Mouse (Mus musculus) CH12.LX (cell line): ENCODE results near the gene Tmem164. TPM values are rescaled to one million over a fixed set of nuclear protein-coding genes. Genes with fewer than 3 reads are reported as not detected.

Experiments used
- DNase-seq: peaks from one replicate; pipeline ENCODE4 v3.0.0-alpha.2; 2013; ENCODE audit errors: extremely low read depth
- H3K27ac ChIP-seq: 2 replicates; pipeline ENCODE4 v1.5.1; 2012; ENCODE audit warnings: low read depth, mild to moderate bottlenecking, control low read depth, moderate library complexity; ENCODE audit not compliant: insufficient read depth
- H3K27me3 ChIP-seq: replicated peaks from 2 replicates; pipeline ENCODE3; 2012; ENCODE audit warnings: inconsistent platforms
- H3K36me3 ChIP-seq, 2 experiments: replicated peaks in 1 of 2; 2 replicates each; pipeline versions ENCODE3 to v1.6.1; 2012; ENCODE audit warnings: inconsistent platforms in 1 of 2, low read length in 1 of 2, mild to moderate bottlenecking in 1 of 2, mixed read lengths in 1 of 2, moderate library complexity in 1 of 2; ENCODE audit not compliant: control insufficient read depth in 1 of 2, insufficient read depth in 1 of 2
- H3K4me1 ChIP-seq, 2 experiments: 2 replicates each; pipeline ENCODE4 v1.6.1; 2012; ENCODE audit warnings: inconsistent platforms in 1 of 2, moderate library complexity in 1 of 2; ENCODE audit not compliant: insufficient read depth in 2 of 2, control insufficient read depth in 1 of 2
- H3K4me2 ChIP-seq: 2 replicates; pipeline ENCODE4 v1.6.1; 2012; ENCODE audit warnings: low read depth, mild to moderate bottlenecking, control low read depth; ENCODE audit not compliant: poor library complexity, insufficient read depth, severe bottlenecking
- H3K4me3 ChIP-seq, 3 experiments: fragments of 150-350 bp in 1 of 3; sonication (generic) in 1 of 3; replicated peaks in 1 of 3; 2 replicates each; pipeline versions ENCODE3 to v1.5.1; 2011 to 2012; ENCODE audit warnings: low read depth in 2 of 3, low read length in 2 of 3, mild to moderate bottlenecking in 2 of 3, moderate library complexity in 2 of 3, control low read depth in 1 of 3, improper control_type of control experiment in 1 of 3, inconsistent platforms in 1 of 3, mixed read lengths in 1 of 3; ENCODE audit not compliant: poor library complexity in 1 of 3
- H3K79me2 ChIP-seq: replicated peaks from 2 replicates; pipeline ENCODE4 v1.6.1; 2012; ENCODE audit warnings: mild to moderate bottlenecking, moderate library complexity; ENCODE audit not compliant: control insufficient read depth, poor library complexity, insufficient read depth, severe bottlenecking; ENCODE audit errors: extremely low read depth
- H3K9ac ChIP-seq: 2 replicates; pipeline ENCODE4 v1.6.1; 2012; ENCODE audit warnings: low read depth, mild to moderate bottlenecking, control low read depth, moderate library complexity; ENCODE audit not compliant: insufficient read depth
- H3K9me3 ChIP-seq: replicated peaks from 2 replicates; pipeline ENCODE3; 2012; ENCODE audit warnings: low read length, inconsistent platforms, mixed read lengths
- CTCF ChIP-seq, 2 experiments: IDR thresholded peaks in 1 of 2; conservative IDR thresholded peaks in 1 of 2; 2 replicates each; pipeline ENCODE4 v1.5.1; 2011 to 2012; ENCODE audit warnings: low read depth in 2 of 2, low read length in 2 of 2, improper control_type of control experiment in 1 of 2, inconsistent platforms in 1 of 2, mild to moderate bottlenecking in 1 of 2, moderate library complexity in 1 of 2
- ETS1 ChIP-seq: conservative IDR thresholded peaks from 2 replicates; pipeline ENCODE4 v1.6.1; 2012; ENCODE audit warnings: low read depth, mild to moderate bottlenecking, inconsistent platforms, low read length, improper control_type of control experiment, moderate library complexity
- IRF4 ChIP-seq: IDR thresholded peaks from 2 replicates; pipeline ENCODE4 v1.6.1; 2014; ENCODE audit warnings: low read depth, mild to moderate bottlenecking, inconsistent platforms, low read length, improper control_type of control experiment
- MAFK ChIP-seq: IDR thresholded peaks from 2 replicates; pipeline ENCODE4 v1.6.1; 2011; ENCODE audit warnings: low read length, improper control_type of control experiment; ENCODE audit not compliant: insufficient replicate concordance
- MAZ ChIP-seq: IDR thresholded peaks from 2 replicates; pipeline ENCODE4 v1.6.1; 2012; ENCODE audit warnings: low read depth, mild to moderate bottlenecking, inconsistent platforms, low read length, improper control_type of control experiment, moderate library complexity
- MXI1 ChIP-seq: IDR thresholded peaks from 2 replicates; pipeline ENCODE4 v1.6.1; 2011; ENCODE audit warnings: mild to moderate bottlenecking, low read depth, low read length, improper control_type of control experiment
- MYC ChIP-seq: IDR thresholded peaks from 2 replicates; pipeline ENCODE4 v1.6.1; 2011; ENCODE audit warnings: low read depth, mild to moderate bottlenecking, improper control_type of control experiment, low read length
- PAX5 ChIP-seq: IDR thresholded peaks from 2 replicates; pipeline ENCODE4 v1.6.1; 2012; ENCODE audit warnings: low read length, inconsistent platforms, mixed read lengths
- RAD21 ChIP-seq: IDR thresholded peaks from 2 replicates; pipeline ENCODE4 v1.6.1; 2011; ENCODE audit warnings: low read depth, mild to moderate bottlenecking, low read length, improper control_type of control experiment, moderate library complexity
- SIN3A ChIP-seq: IDR thresholded peaks from 2 replicates; pipeline ENCODE4 v1.6.1; 2012; ENCODE audit warnings: low read length, improper control_type of control experiment, inconsistent platforms
- SMC3 ChIP-seq: IDR thresholded peaks from 2 replicates; pipeline ENCODE4 v1.6.1; 2011; ENCODE audit warnings: low read depth, low read length, improper control_type of control experiment
- USF1 ChIP-seq: IDR thresholded peaks from 2 replicates; pipeline ENCODE4 v1.6.1; 2014; ENCODE audit warnings: low read depth, mild to moderate bottlenecking, inconsistent platforms, low read length, improper control_type of control experiment
- USF2 ChIP-seq: conservative IDR thresholded peaks from 2 replicates; pipeline ENCODE4 v1.6.1; 2011; ENCODE audit warnings: low read depth, low read length, improper control_type of control experiment
- ZC3H11A ChIP-seq: IDR thresholded peaks from 2 replicates; pipeline ENCODE4 v1.6.1; 2012; ENCODE audit warnings: low read depth, mild to moderate bottlenecking, inconsistent platforms, low read length, improper control_type of control experiment
- ZNF384 ChIP-seq: IDR thresholded peaks from 2 replicates; pipeline ENCODE4 v1.6.1; 2012; ENCODE audit warnings: low read depth, low read length, improper control_type of control experiment, inconsistent platforms
- dilution Hi-C: fragments of 300-500 bp; cut with MboI; formaldehyde crosslinking; loops from 2 replicates; pipeline ENCODE4 v1.14.3; 2020; ENCODE audit warnings: low sequenced_read_pairs; ENCODE audit not compliant: extremely low pct_unique_long_range_greater_than_20kb, extremely low pct_ligation_motif_present
- in situ Hi-C: fragments of 300-500 bp; cut with MboI; formaldehyde crosslinking; loops from 3 replicates; pipeline ENCODE4 v1.14.3; 2019; ENCODE audit warnings: low sequenced_read_pairs, low pct_ligation_motif_present, low pct_unique_long_range_greater_than_20kb, mixed read lengths
- polyA plus RNA-seq: library from polyadenylated mRNA; unstranded; fragments of >175 nt; gene quantifications from 2 replicates; pipeline ENCODE4 v1.2.1, GENCODE M21; 2012; ENCODE audit warnings: low read depth; ENCODE audit not compliant: insufficient read length
- total RNA-seq, 2 experiments: library from RNA; depleted of rRNA; stranded (reverse); fragments of 300-350 nt in 1 of 2; fragments of >200 nt in 1 of 2; gene quantifications; 2 replicates each; pipeline ENCODE4 v1.2.3; 2012 to 2014

The Tmem164 gene
- total and polyA plus RNA-seq, 3 experiments: 19.2 to 22.7 (median 21.5) TPM

GRCm38 (mm10) chrX:142829267-142829666 lies 148.1 kb downstream of the Tmem164 start:
- no peak overlapping the region for H3K27ac ChIP-seq
- no peak overlapping the region for H3K4me3 ChIP-seq
- TF ChIP-seq PAX5 (no peak), ZNF384 (peak; percentile 23; the same call in 1 of the 2 replicates)
- DNase-seq: no peak
- in situ Hi-C loops: no loop called here
- H3K79me2 ChIP-seq: no peaks in the 10 kb centered on the region
- no peak overlapping the region for H3K4me2 ChIP-seq
- H3K9ac ChIP-seq: no peak overlapping the region
- no peaks in the 10 kb centered on the region for H3K9me3 ChIP-seq
- no peaks in the 10 kb centered on the region for H3K27me3 ChIP-seq
- H3K4me1 ChIP-seq: peaks cover 0 to 12% of the 10 kb centered on the region in 2 experiments; a peak in 2 of 4 replicates
- H3K36me3 ChIP-seq: peaks cover 2 to 23% of the 10 kb centered on the region in 2 experiments
- dilution Hi-C loops: no loop called here

GRCm38 (mm10) chrX:142829866-142830470 lies 148.8 kb downstream of the Tmem164 start:
- no peak overlapping the region for H3K4me2 ChIP-seq
- TF ChIP-seq SMC3: no peak
- no peak for TF ChIP-seq USF1
- no peak for TF ChIP-seq RAD21
- TF ChIP-seq IRF4: no peak
- TF ChIP-seq CTCF (conservative IDR thresholded peaks at IDR 0.05 in 1 of 2, IDR thresholded peaks at IDR 0.05 in 1 of 2; ENCODE audit: low read depth in 2 of 2, low read length in 2 of 2): no peak
- TF ChIP-seq ZC3H11A: no peak
- no peak for TF ChIP-seq MAFK
- TF ChIP-seq PAX5: no peak
- no peak for TF ChIP-seq SIN3A
- TF ChIP-seq ETS1: no peak
- TF ChIP-seq, all 38 proteins: peak for 0
- in situ Hi-C loops: no loop called here
- peaks cover 0 to 18% of the 10 kb centered on the region in 2 experiments; a peak in 2 of 4 replicates for H3K4me1 ChIP-seq
- DNase-seq: no peak
- H3K4me3 ChIP-seq: no peak overlapping the region
- no peaks in the 10 kb centered on the region for H3K9me3 ChIP-seq
- no peaks in the 10 kb centered on the region for H3K27me3 ChIP-seq
- peaks cover 2 to 29% of the 10 kb centered on the region in 2 experiments for H3K36me3 ChIP-seq
- dilution Hi-C loops: no loop called here
- no peak overlapping the region for H3K27ac ChIP-seq
- H3K79me2 ChIP-seq: no peaks in the 10 kb centered on the region
- H3K9ac ChIP-seq: no peak overlapping the region

- dilution Hi-C loops (no loop called here), in situ Hi-C loops (no loop called here)
- TF ChIP-seq MYC (no peak), MAZ (no peak), MXI1 (no peak), USF2 (no peak)
- Histone ChIP-seq H3K27ac (no peak overlapping the region), H3K9ac (no peak overlapping the region), H3K27me3 (no peaks in the 10 kb centered on the region), H3K4me1 (peaks cover 0 to 19% of the 10 kb centered on the region in 2 experiments; a peak in 2 of 4 replicates), H3K4me2 (no peak overlapping the region), H3K36me3 (peaks cover 2 to 31% of the 10 kb centered on the region in 2 experiments), H3K79me2 (no peaks in the 10 kb centered on the region), H3K4me3 (no peak overlapping the region), H3K9me3 (no peaks in the 10 kb centered on the region)
- DNase-seq: no peak
Measured at GRCm38 (mm10) chrX:142830572-142830971, 149.4 kb downstream of the Tmem164 start.
